Mouse (Mus musculus) embryonic fibroblast, embryonic 13.5 days (primary cell): ENCODE results near the gene Gpr19.

Experiments used
- CTCF ChIP-seq: IDR thresholded peaks from 2 replicates; pipeline ENCODE4 v1.5.1; 2011; ENCODE audit warnings: mild to moderate bottlenecking, control low read depth, low read length, moderate library complexity, borderline replicate concordance; ENCODE audit not compliant: insufficient read depth
- POLR2A ChIP-seq: IDR thresholded peaks from 2 replicates; pipeline ENCODE4 v1.6.1; 2011; ENCODE audit warnings: low read depth, mild to moderate bottlenecking, control low read depth, low read length, moderate library complexity

- TF ChIP-seq POLR2A (no peak), CTCF (no peak)
Observed at GRCm38 (mm10) chr6:134845726-134846125, 52.7 kb downstream of the Gpr19 start.
